In the genomic region with DNA sequence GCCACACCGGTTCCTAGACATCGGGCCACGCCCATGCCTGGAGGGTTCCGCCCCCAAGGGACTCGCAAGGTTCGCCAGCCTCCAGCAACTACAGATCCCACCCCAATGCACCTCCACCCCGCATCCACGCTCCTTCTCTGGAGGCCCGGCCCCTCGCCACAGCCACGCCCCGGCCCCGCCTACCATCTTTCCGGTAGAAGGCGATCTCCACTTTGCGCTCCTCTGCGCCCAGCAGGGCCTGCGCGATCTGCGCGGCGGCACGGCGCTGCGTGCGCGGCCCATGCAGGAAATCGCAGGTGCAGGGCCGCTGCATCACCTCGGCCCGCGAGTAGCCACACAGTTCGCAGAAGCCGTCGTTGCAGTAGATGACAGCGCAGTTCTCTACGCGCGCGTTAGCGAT, we compare ENCODE assay signal across 9 mouse cellular contexts. TPM values are rescaled to one million over a fixed set of nuclear protein-coding genes. Genes with fewer than 3 reads are reported as not detected.
A peak's percentile ranks its signal among the peaks of the same experiment; 100 is the strongest.
DNase-seq lines count a peak whose midpoint lies in the region; ATAC-seq lines count a peak whose summit lies in the region.
"Had no signal": no experiment of that assay in that cellular context is flagged by ENCODE, and none has a peak within 500 bp of the region (broad histone marks: within the 10 kb centered on the region; RNA-seq: fewer than 3 reads in every experiment).

No protein-coding gene starts in this region.

- peaks cover 23% of the 10 kb centered on the region; the same call in 1 of the 2 replicates for H3K36me3 ChIP-seq in heart, embryonic 12.5 days
- H3K36me3 ChIP-seq in kidney, embryonic 15.5 days, result no peaks in the 10 kb centered on the region
- H3K36me3 ChIP-seq in liver, embryonic 13.5 days, result no peaks in the 10 kb centered on the region
- H3K36me3 ChIP-seq in splenic B cell, adult 2 months (ENCODE audit: control insufficient read depth, insufficient read depth, low read length, poor library complexity, severe bottlenecking), result no peaks in the 10 kb centered on the region

- H3K9me3 ChIP-seq in heart, embryonic 12.5 days (replicated peaks), result no peaks in the 10 kb centered on the region
- no peaks in the 10 kb centered on the region for H3K9me3 ChIP-seq in kidney, embryonic 15.5 days (replicated peaks)
- H3K9me3 ChIP-seq in liver, embryonic 13.5 days (replicated peaks), result no peaks in the 10 kb centered on the region

- H3K4me2 ChIP-seq in heart, embryonic 12.5 days, result peak overlapping the region; percentile 91
- peak overlapping the region; percentile 99 for H3K4me2 ChIP-seq in kidney, embryonic 15.5 days
- peak overlapping the region; percentile 74 for H3K4me2 ChIP-seq in liver, embryonic 13.5 days

- peak overlapping the region; percentile 82 for H3K4me3 ChIP-seq in heart, embryonic 12.5 days
- H3K4me3 ChIP-seq in kidney, embryonic 15.5 days (replicated peaks), result peak overlapping the region; percentile 51
- H3K4me3 ChIP-seq in liver, embryonic 13.5 days (replicated peaks), result peak overlapping the region; percentile 54

- peak overlapping the region; percentile 97 for H3K9ac ChIP-seq in heart, embryonic 12.5 days
- H3K9ac ChIP-seq in kidney, embryonic 15.5 days, result peak overlapping the region; percentile 45
- peak overlapping the region; percentile 41; the same call in 1 of the 2 replicates for H3K9ac ChIP-seq in liver, embryonic 13.5 days

- under 1% methylated on average over 41 of the region's 41 CpGs for WGBS in heart, embryonic 12.5 days
- under 1% methylated on average over 41 of the region's 41 CpGs for WGBS in kidney, embryonic 15.5 days
- 1% methylated on average over 41 of the region's 41 CpGs for WGBS in liver, embryonic 13.5 days (ENCODE audit: insufficient replicate concordance)

- peak; percentile 51 for DNase-seq in layer of hippocampus, adult 11-12 months (ENCODE audit: low spot score)
- no peak for DNase-seq in layer of hippocampus, adult 9-10 months (ENCODE audit: low spot score)
- peak; percentile 79 for DNase-seq in embryo, embryonic 9.5 days (ENCODE audit: extremely low spot score)
- peak; percentile 63 for DNase-seq in liver, embryonic 13.5 days
- peak; percentile 93 for DNase-seq in naive thymus-derived CD4-positive, alpha-beta T cell, adult 2 months (ENCODE audit: low read depth)
- peak; percentile 64 for DNase-seq in splenic B cell, adult 2 months (ENCODE audit: low read depth, low spot score)

- ATAC-seq in heart, embryonic 12.5 days (ENCODE audit: insufficient number of reproducible peaks, low FRiP score), result peak; percentile 13; the same call in 1 of the 2 replicates
- ATAC-seq in kidney, embryonic 15.5 days (replicated peaks; ENCODE audit: low FRiP score), result peak; percentile 55
- ATAC-seq in liver, embryonic 13.5 days (ENCODE audit: low read depth), result peak; percentile 56

- H3K27ac ChIP-seq in heart, embryonic 12.5 days (ENCODE audit: poor library complexity, severe bottlenecking), result peak overlapping the region; percentile 99
- H3K27ac ChIP-seq in kidney, embryonic 15.5 days, result no peak overlapping the region
- no peak overlapping the region for H3K27ac ChIP-seq in liver, embryonic 13.5 days
- H3K27ac ChIP-seq: macrophage had no signal

- H3K27me3 ChIP-seq in heart, embryonic 12.5 days (replicated peaks), result no peaks in the 10 kb centered on the region
- peaks cover 47% of the 10 kb centered on the region for H3K27me3 ChIP-seq in kidney, embryonic 15.5 days
- H3K27me3 ChIP-seq in liver, embryonic 13.5 days, result peaks cover 74% of the 10 kb centered on the region
- no peaks in the 10 kb centered on the region for H3K27me3 ChIP-seq in splenic B cell, adult 2 months (ENCODE audit: control insufficient read depth, insufficient read depth, low read length, poor library complexity, severe bottlenecking)

- peaks cover 84% of the 10 kb centered on the region for H3K4me1 ChIP-seq in heart, embryonic 12.5 days (replicated peaks)
- peaks cover 81% of the 10 kb centered on the region for H3K4me1 ChIP-seq in kidney, embryonic 15.5 days
- peaks cover 72% of the 10 kb centered on the region for H3K4me1 ChIP-seq in liver, embryonic 13.5 days (replicated peaks)

RNA-seq across cellular contexts. Expression of a gene that starts 3.3 kb away (rescaled TPM):
- 38.2 and 40.5 TPM in 2 replicates for polyA plus RNA-seq in heart, embryonic 12.5 days (2016; fragmentation: Nextera tagmentation; extraction: Ambion mirVana)
- polyA plus RNA-seq in kidney, embryonic 15.5 days (2015; fragmentation: Nextera tagmentation; extraction: Ambion mirVana), result 7.1 and 7.2 TPM in 2 replicates
- polyA plus RNA-seq in liver, embryonic 13.5 days (2015; fragmentation: Nextera tagmentation; extraction: Ambion mirVana), result 0.20 and 0.22 TPM in 2 replicates
- polyA plus RNA-seq: macrophage had no signal

RNA-seq across cellular contexts. Expression of a gene that starts 16.5 kb away (rescaled TPM):
- polyA plus RNA-seq in heart, embryonic 12.5 days (2016; fragmentation: Nextera tagmentation; extraction: Ambion mirVana), result 45.9 and 46.9 TPM in 2 replicates
- 15.4 and 18.4 TPM in 2 replicates for polyA plus RNA-seq in kidney, embryonic 15.5 days (2015; fragmentation: Nextera tagmentation; extraction: Ambion mirVana)
- polyA plus RNA-seq in liver, embryonic 13.5 days (2015; fragmentation: Nextera tagmentation; extraction: Ambion mirVana), result 2.5 and 2.7 TPM in 2 replicates
- polyA plus RNA-seq: macrophage had no signal

RNA-seq across cellular contexts. Expression of a gene that starts 43.8 kb away (rescaled TPM):
- polyA plus RNA-seq in heart, embryonic 12.5 days (2016; fragmentation: Nextera tagmentation; extraction: Ambion mirVana), result 1.4 and 2.6 TPM in 2 replicates
- 0.82 and 1.1 TPM in 2 replicates for polyA plus RNA-seq in kidney, embryonic 15.5 days (2015; fragmentation: Nextera tagmentation; extraction: Ambion mirVana)
- 0.56 and 0.60 TPM in 2 replicates for polyA plus RNA-seq in liver, embryonic 13.5 days (2015; fragmentation: Nextera tagmentation; extraction: Ambion mirVana)

RNA-seq across cellular contexts. Expression of a gene that starts 45.3 kb away (rescaled TPM):
- 52.7 and 57.4 TPM in 2 replicates for polyA plus RNA-seq in heart, embryonic 12.5 days (2016; fragmentation: Nextera tagmentation; extraction: Ambion mirVana)
- 59.2 and 62.0 TPM in 2 replicates for polyA plus RNA-seq in kidney, embryonic 15.5 days (2015; fragmentation: Nextera tagmentation; extraction: Ambion mirVana)
- 30.2 and 30.5 TPM in 2 replicates for polyA plus RNA-seq in liver, embryonic 13.5 days (2015; fragmentation: Nextera tagmentation; extraction: Ambion mirVana)

Comparison
In these comparisons a context has a peak if more than half of its experiments do, and no peak if none do; other contexts are left out.
1. H3K9ac ChIP-seq: peak in every context shown above with its lines; median percentile 97 in heart, embryonic 12.5 days; 45 in kidney, embryonic 15.5 days; 41 in liver, embryonic 13.5 days.